Comparison of ENCODE assay signal across 8 mouse cellular contexts in the genomic region with DNA sequence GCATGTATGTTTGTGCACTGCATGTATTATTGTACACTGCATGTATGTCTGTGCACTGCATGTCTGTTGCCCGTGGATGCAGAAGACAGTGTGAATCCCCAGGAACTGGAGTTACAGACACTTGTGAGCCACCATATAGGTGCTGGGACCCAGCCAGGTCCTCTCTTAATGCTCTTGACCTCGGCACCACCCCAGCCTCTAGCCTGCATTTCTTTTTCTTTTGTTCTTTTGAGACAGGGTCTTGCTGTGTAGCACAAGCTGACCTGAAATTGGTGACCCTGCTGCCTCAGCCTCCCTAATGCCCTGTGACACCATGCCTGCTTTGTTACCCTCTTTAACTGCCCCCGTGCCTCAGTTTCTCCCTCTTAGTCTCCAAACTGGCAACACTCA. TPM values are rescaled to one million over a fixed set of nuclear protein-coding genes. Genes with fewer than 3 reads are reported as not detected.
A peak's percentile ranks its signal among the peaks of the same experiment; 100 is the strongest.
DNase-seq lines count a peak whose midpoint lies in the region; ATAC-seq and TF ChIP-seq lines count a peak whose summit lies in the region.

No protein-coding gene starts in this region.

- no peaks in the 10 kb centered on the region for H3K36me3 ChIP-seq in lung, embryonic 14.5 days (ENCODE audit: insufficient read depth)
- H3K36me3 ChIP-seq in embryonic facial prominence, embryonic 13.5 days = no peaks in the 10 kb centered on the region
- 0 out of 2 replicates have a peak, but pooled peaks cover 6% of the 10 kb centered on the region for H3K36me3 ChIP-seq in limb, embryonic 10.5 days
- no peaks in the 10 kb centered on the region for H3K36me3 ChIP-seq in neural tube, embryonic 14.5 days (ENCODE audit: control insufficient read depth, insufficient read depth, low read length)

- DNase-seq in lung, embryonic 14.5 days = no peak
- no peak for DNase-seq in lung, postnatal 25 days (ENCODE audit: low spot score)
- DNase-seq in limb, embryonic 10.5 days (ENCODE audit: low spot score) = no peak
- DNase-seq in cerebellum, postnatal 10 days = no peak
- DNase-seq in cerebellum, adult 11 months = no peak

- peak overlapping the region; percentile 58 for H3K4me3 ChIP-seq in lung, embryonic 14.5 days (ENCODE audit: low read depth, low read length)
- peak overlapping the region; percentile 62 for H3K4me3 ChIP-seq in embryonic facial prominence, embryonic 13.5 days
- H3K4me3 ChIP-seq in limb, embryonic 10.5 days = peak overlapping the region; percentile 68
- peak overlapping the region; percentile 35 for H3K4me3 ChIP-seq in neural tube, embryonic 14.5 days (ENCODE audit: low read depth, low read length)

- no peak for TF ChIP-seq CTCF in lung, embryonic 14.5 days (IDR thresholded peaks at IDR 0.05; ENCODE audit: low read depth)

- peaks cover 16% of the 10 kb centered on the region for H3K4me1 ChIP-seq in lung, embryonic 14.5 days (ENCODE audit: insufficient read depth)
- peaks cover 42% of the 10 kb centered on the region for H3K4me1 ChIP-seq in embryonic facial prominence, embryonic 13.5 days
- peaks cover 47% of the 10 kb centered on the region for H3K4me1 ChIP-seq in limb, embryonic 10.5 days
- peaks cover 3% of the 10 kb centered on the region; the same call in 1 of the 2 replicates for H3K4me1 ChIP-seq in neural tube, embryonic 14.5 days (ENCODE audit: control insufficient read depth, insufficient read depth, low read length)

- H3K9ac ChIP-seq in lung, embryonic 14.5 days = peak overlapping the region; percentile 71
- peak overlapping the region; percentile 83 for H3K9ac ChIP-seq in embryonic facial prominence, embryonic 13.5 days
- H3K9ac ChIP-seq in neural tube, embryonic 14.5 days (replicated peaks; ENCODE audit: low read depth, low read length) = peak overlapping the region; percentile 29

- peak; percentile 9; the same call in 1 of the 2 replicates for ATAC-seq in lung, embryonic 14.5 days (ENCODE audit: insufficient read depth)
- no peak for ATAC-seq in embryonic facial prominence, embryonic 13.5 days (ENCODE audit: insufficient number of reproducible peaks, insufficient read depth, low FRiP score, low TSS enrichment, low read depth)
- 0 out of 2 replicates have a peak, but pooled peaks have one; percentile 28 for ATAC-seq in neural tube, embryonic 14.5 days (ENCODE audit: low read depth)
- ATAC-seq in megakaryocyte progenitor cell, adult 5-6 weeks (replicated peaks; ENCODE audit: poor library complexity) = no peak

- WGBS in lung, embryonic 14.5 days = 12% methylated on average over 3 of the region's 3 CpGs
- WGBS in embryonic facial prominence, embryonic 13.5 days = 22% methylated on average over 3 of the region's 3 CpGs
- 23% methylated on average over 3 of the region's 3 CpGs for WGBS in limb, embryonic 10.5 days
- WGBS in neural tube, embryonic 14.5 days = 19% methylated on average over 3 of the region's 3 CpGs

- H3K27me3 ChIP-seq in lung, embryonic 14.5 days (ENCODE audit: insufficient read depth, low read length) = 0 out of 2 replicates have a peak, but pooled peaks cover 3% of the 10 kb centered on the region
- H3K27me3 ChIP-seq in embryonic facial prominence, embryonic 13.5 days = no peaks in the 10 kb centered on the region
- H3K27me3 ChIP-seq in limb, embryonic 10.5 days (ENCODE audit: low read depth, poor library complexity, severe bottlenecking) = peaks cover 21% of the 10 kb centered on the region
- peaks cover 8% of the 10 kb centered on the region for H3K27me3 ChIP-seq in neural tube, embryonic 14.5 days (ENCODE audit: control insufficient read depth, insufficient read depth, low read length)

- peak overlapping the region; percentile 84 for H3K27ac ChIP-seq in lung, embryonic 14.5 days (ENCODE audit: low read depth)
- H3K27ac ChIP-seq in embryonic facial prominence, embryonic 13.5 days = peak overlapping the region; percentile 85
- H3K27ac ChIP-seq in limb, embryonic 10.5 days = peak overlapping the region; percentile 91
- no peak overlapping the region for H3K27ac ChIP-seq in neural tube, embryonic 14.5 days (ENCODE audit: low read depth, low read length)

- peak overlapping the region; percentile 92 for H3K4me2 ChIP-seq in lung, embryonic 14.5 days
- peak overlapping the region; percentile 88 for H3K4me2 ChIP-seq in embryonic facial prominence, embryonic 13.5 days
- H3K4me2 ChIP-seq in neural tube, embryonic 14.5 days (ENCODE audit: low read depth, low read length) = peak overlapping the region; percentile 78

- H3K9me3 ChIP-seq in lung, embryonic 14.5 days (ENCODE audit: low read depth, low read length) = no peaks in the 10 kb centered on the region
- H3K9me3 ChIP-seq in embryonic facial prominence, embryonic 13.5 days = no peaks in the 10 kb centered on the region
- no peaks in the 10 kb centered on the region for H3K9me3 ChIP-seq in limb, embryonic 10.5 days (replicated peaks)
- H3K9me3 ChIP-seq in neural tube, embryonic 14.5 days (ENCODE audit: control insufficient read depth, low read length) = no peaks in the 10 kb centered on the region

RNA-seq across cellular contexts. Expression of a gene that starts 0.5 kb away (rescaled TPM):
- 56.9 and 57.0 TPM in 2 replicates for polyA plus RNA-seq in lung, embryonic 14.5 days (2014; fragmentation: Nextera tagmentation; extraction: Ambion mirVana)
- 27.1 and 27.7 TPM in 2 replicates for polyA plus RNA-seq in embryonic facial prominence, embryonic 13.5 days (2015; fragmentation: Nextera tagmentation; extraction: Ambion mirVana)
- polyA plus RNA-seq in limb, embryonic 10.5 days (2016; fragmentation: Nextera tagmentation; extraction: Ambion mirVana) = 15.6 and 25.8 TPM in 2 replicates
- 8.8 and 13.5 TPM in 2 replicates for polyA plus RNA-seq in neural tube, embryonic 14.5 days (2014; fragmentation: Nextera tagmentation; extraction: Ambion mirVana)
- total RNA-seq in megakaryocyte progenitor cell, adult 5-6 weeks (2015) = 27.1 and 29.1 TPM in 2 replicates
- 19.8 and 30.2 TPM in 2 replicates for total RNA-seq in megakaryocyte progenitor cell, adult 5-6 weeks (2017)

RNA-seq across cellular contexts. Expression of a gene that starts 25.6 kb away (rescaled TPM):
- polyA plus RNA-seq in lung, embryonic 14.5 days (2014; fragmentation: Nextera tagmentation; extraction: Ambion mirVana) = 184 and 199 TPM in 2 replicates
- polyA plus RNA-seq in embryonic facial prominence, embryonic 13.5 days (2015; fragmentation: Nextera tagmentation; extraction: Ambion mirVana) = 131 and 148 TPM in 2 replicates
- polyA plus RNA-seq in limb, embryonic 10.5 days (2016; fragmentation: Nextera tagmentation; extraction: Ambion mirVana) = 295 and 349 TPM in 2 replicates
- polyA plus RNA-seq in neural tube, embryonic 14.5 days (2014; fragmentation: Nextera tagmentation; extraction: Ambion mirVana) = 82.6 and 83.3 TPM in 2 replicates
- 119 and 139 TPM in 2 replicates for total RNA-seq in megakaryocyte progenitor cell, adult 5-6 weeks (2015)
- total RNA-seq in megakaryocyte progenitor cell, adult 5-6 weeks (2017) = 121 and 131 TPM in 2 replicates

RNA-seq across cellular contexts. Expression of a gene that starts 41.6 kb away (rescaled TPM):
- 35.8 and 37.7 TPM in 2 replicates for polyA plus RNA-seq in lung, embryonic 14.5 days (2014; fragmentation: Nextera tagmentation; extraction: Ambion mirVana)
- 23.5 and 24.0 TPM in 2 replicates for polyA plus RNA-seq in embryonic facial prominence, embryonic 13.5 days (2015; fragmentation: Nextera tagmentation; extraction: Ambion mirVana)
- polyA plus RNA-seq in limb, embryonic 10.5 days (2016; fragmentation: Nextera tagmentation; extraction: Ambion mirVana) = 38.6 and 41.4 TPM in 2 replicates
- 25.1 and 27.7 TPM in 2 replicates for polyA plus RNA-seq in neural tube, embryonic 14.5 days (2014; fragmentation: Nextera tagmentation; extraction: Ambion mirVana)
- 31.5 and 31.6 TPM in 2 replicates for total RNA-seq in megakaryocyte progenitor cell, adult 5-6 weeks (2015)
- total RNA-seq in megakaryocyte progenitor cell, adult 5-6 weeks (2017) = 62.5 and 78.8 TPM in 2 replicates

Comparison
In these comparisons a context has a peak if more than half of its experiments do, and no peak if none do; other contexts are left out.
1. ATAC-seq: peak in lung, embryonic 14.5 days (single experiment) and neural tube, embryonic 14.5 days (single experiment); none in embryonic facial prominence, embryonic 13.5 days (single experiment) and megakaryocyte progenitor cell, adult 5-6 weeks (single experiment).
2. H3K9ac ChIP-seq: peak in every context shown above with its lines; median percentile 83 in embryonic facial prominence, embryonic 13.5 days; 71 in lung, embryonic 14.5 days; 29 in neural tube, embryonic 14.5 days.
3. Peak in every context shown above with its lines, with median percentiles within 50 percentile points of each other: H3K4me2 ChIP-seq and H3K4me3 ChIP-seq.